Mouse (Mus musculus): ENCODE results near the gene Rapgef1. TPM values are rescaled to one million over a fixed set of nuclear protein-coding genes. Genes with fewer than 3 reads are reported as not detected.

Rapgef1 gene
- polyA plus RNA-seq, 1 experiment from 2014 or later, result 5.4 TPM

GRCm38 (mm10) chr2:29592537-29592936, 27.0 kb upstream of the Rapgef1 start:
- no peak for DNase-seq
- no peak for ATAC-seq (ENCODE audit: low read depth)

GRCm38 (mm10) chr2:29603930-29604329, 15.6 kb upstream of the Rapgef1 start:
- H3K4me2 ChIP-seq, result no peak overlapping the region
- WGBS (ENCODE audit: insufficient replicate concordance), result 4% methylated on average over 3 of the region's 3 CpGs
- peaks cover 3% of the 10 kb centered on the region; the same call in 1 of the 2 replicates for H3K27me3 ChIP-seq
- H3K4me1 ChIP-seq (replicated peaks), result no peaks in the 10 kb centered on the region
- ATAC-seq (ENCODE audit: low read depth) (no peak), DNase-seq (peak; percentile 37)
- H3K27ac ChIP-seq, result no peak overlapping the region
- H3K36me3 ChIP-seq, result no peaks in the 10 kb centered on the region
- H3K4me3 ChIP-seq (replicated peaks), result no peak overlapping the region
- no peak overlapping the region for H3K9ac ChIP-seq
- H3K9me3 ChIP-seq (replicated peaks), result no peaks in the 10 kb centered on the region

More at GRCm38 (mm10) chr2:29592537-29592936, 27.0 kb upstream of the Rapgef1 start:
- Histone ChIP-seq H3K9me3 (replicated peaks) (no peaks in the 10 kb centered on the region), H3K4me3 (replicated peaks) (no peak overlapping the region), H3K36me3 (no peaks in the 10 kb centered on the region), H3K27me3 (0 out of 2 replicates have a peak, but pooled peaks cover 4% of the 10 kb centered on the region), H3K4me1 (replicated peaks) (peaks cover 2% of the 10 kb centered on the region; the same call in 1 of the 2 replicates), H3K4me2 (no peak overlapping the region), H3K9ac (no peak overlapping the region), H3K27ac (no peak overlapping the region)
- WGBS (ENCODE audit: insufficient replicate concordance), result 50% methylated on average over 8 of the region's 8 CpGs

GRCm38 (mm10) chr2:29605591-29605990, 13.9 kb upstream of the Rapgef1 start:
- H3K36me3 ChIP-seq, result no peaks in the 10 kb centered on the region
- no peak overlapping the region for H3K4me2 ChIP-seq
- H3K27ac ChIP-seq, result no peak overlapping the region
- no peaks in the 10 kb centered on the region for H3K9me3 ChIP-seq (replicated peaks)
- H3K27me3 ChIP-seq, result peaks cover 3% of the 10 kb centered on the region; the same call in 1 of the 2 replicates
- H3K9ac ChIP-seq, result no peak overlapping the region
- H3K4me3 ChIP-seq (replicated peaks), result no peak overlapping the region
- no peaks in the 10 kb centered on the region for H3K4me1 ChIP-seq (replicated peaks)
- ATAC-seq (ENCODE audit: low read depth), result no peak
- WGBS (ENCODE audit: insufficient replicate concordance), result 72% methylated on average over 5 of the region's 5 CpGs
- no peak for DNase-seq

GRCm38 (mm10) chr2:29606460-29606859, 13.1 kb upstream of the Rapgef1 start:
- H3K27me3 ChIP-seq, result peaks cover 3% of the 10 kb centered on the region; the same call in 1 of the 2 replicates
- 25% methylated on average over 6 of the region's 6 CpGs for WGBS (ENCODE audit: insufficient replicate concordance)
- no peak for DNase-seq

GRCm38 (mm10) chr2:29617341-29617740, 2.2 kb upstream of the Rapgef1 start:
- DNase-seq (no peak), ATAC-seq (ENCODE audit: low read depth) (no peak)
- Histone ChIP-seq H3K4me1 (replicated peaks) (peaks cover 26% of the 10 kb centered on the region), H3K4me2 (no peak overlapping the region), H3K27me3 (no peaks in the 10 kb centered on the region), H3K9me3 (replicated peaks) (no peaks in the 10 kb centered on the region), H3K36me3 (no peaks in the 10 kb centered on the region), H3K9ac (no peak overlapping the region), H3K4me3 (replicated peaks) (no peak overlapping the region), H3K27ac (no peak overlapping the region)
- 75% methylated on average over 1 of the region's 1 CpGs for WGBS (ENCODE audit: insufficient replicate concordance)

More at GRCm38 (mm10) chr2:29606460-29606859, 13.1 kb upstream of the Rapgef1 start:
- H3K9me3 ChIP-seq (replicated peaks), result no peaks in the 10 kb centered on the region
- H3K36me3 ChIP-seq, result no peaks in the 10 kb centered on the region
- H3K9ac ChIP-seq, result no peak overlapping the region
- no peak overlapping the region for H3K4me2 ChIP-seq
- ATAC-seq (ENCODE audit: low read depth), result no peak
- no peak overlapping the region for H3K4me3 ChIP-seq (replicated peaks)
- no peak overlapping the region for H3K27ac ChIP-seq
- H3K4me1 ChIP-seq (replicated peaks), result no peaks in the 10 kb centered on the region

- peaks cover 42% of the 10 kb centered on the region for H3K4me1 ChIP-seq (replicated peaks)
- WGBS (ENCODE audit: insufficient replicate concordance), result 53% methylated on average over 8 of the region's 8 CpGs
- no peaks in the 10 kb centered on the region for H3K9me3 ChIP-seq (replicated peaks)
- no peak overlapping the region for H3K9ac ChIP-seq
- H3K4me2 ChIP-seq, result peak overlapping the region; percentile 89
- no peaks in the 10 kb centered on the region for H3K27me3 ChIP-seq
- H3K27ac ChIP-seq, result no peak overlapping the region
- ATAC-seq (ENCODE audit: low read depth), result no peak
- H3K4me3 ChIP-seq (replicated peaks), result peak overlapping the region; percentile 83
- no peak for DNase-seq
- H3K36me3 ChIP-seq, result no peaks in the 10 kb centered on the region; the same call in 1 of the 2 replicates
Observed at GRCm38 (mm10) chr2:29618926-29619483, 515 bp upstream of the Rapgef1 start.

GRCm38 (mm10) chr2:29620301-29620827, 844 bp downstream of the Rapgef1 start:
- peak overlapping the region; percentile 83 for H3K4me3 ChIP-seq (replicated peaks)
- DNase-seq, result peak; percentile 18
- H3K27me3 ChIP-seq, result no peaks in the 10 kb centered on the region
- H3K9ac ChIP-seq, result peak overlapping the region; percentile 93
- no peaks in the 10 kb centered on the region; the same call in 1 of the 2 replicates for H3K36me3 ChIP-seq
- peak overlapping the region; percentile 84 for H3K27ac ChIP-seq
- WGBS (ENCODE audit: insufficient replicate concordance), result 4% methylated on average over 15 of the region's 15 CpGs
- peak overlapping the region; percentile 89 for H3K4me2 ChIP-seq
- ATAC-seq (ENCODE audit: low read depth), result no peak
- peaks cover 56% of the 10 kb centered on the region for H3K4me1 ChIP-seq (replicated peaks)
- no peaks in the 10 kb centered on the region for H3K9me3 ChIP-seq (replicated peaks)

- no peaks in the 10 kb centered on the region for H3K27me3 ChIP-seq
- DNase-seq (no peak), ATAC-seq (ENCODE audit: low read depth) (no peak)
- H3K9ac ChIP-seq, result peak overlapping the region; percentile 93
- H3K4me3 ChIP-seq (replicated peaks), result peak overlapping the region; percentile 83
- WGBS (ENCODE audit: insufficient replicate concordance), result 69% methylated on average over 10 of the region's 10 CpGs
- no peaks in the 10 kb centered on the region for H3K9me3 ChIP-seq (replicated peaks)
- no peaks in the 10 kb centered on the region; the same call in 1 of the 2 replicates for H3K36me3 ChIP-seq
- H3K4me2 ChIP-seq, result peak overlapping the region; percentile 89
- H3K4me1 ChIP-seq (replicated peaks), result peaks cover 64% of the 10 kb centered on the region
- H3K27ac ChIP-seq, result no peak overlapping the region
Observed at GRCm38 (mm10) chr2:29621163-29621562, 1.6 kb downstream of the Rapgef1 start.

- Histone ChIP-seq H3K4me3 (replicated peaks) (no peak overlapping the region), H3K27ac (no peak overlapping the region), H3K4me2 (peak overlapping the region; percentile 89), H3K4me1 (replicated peaks) (peaks cover 67% of the 10 kb centered on the region), H3K36me3 (no peaks in the 10 kb centered on the region; the same call in 1 of the 2 replicates), H3K27me3 (no peaks in the 10 kb centered on the region), H3K9ac (peak overlapping the region; percentile 93; the same call in 1 of the 2 replicates), H3K9me3 (replicated peaks) (no peaks in the 10 kb centered on the region)
- ATAC-seq (ENCODE audit: low read depth) (no peak), DNase-seq (no peak)
- WGBS (ENCODE audit: insufficient replicate concordance), result 69% methylated on average over 3 of the region's 3 CpGs
Observed at GRCm38 (mm10) chr2:29621636-29622035, 2.1 kb downstream of the Rapgef1 start.

GRCm38 (mm10) chr2:29622126-29623005, 2.8 kb downstream of the Rapgef1 start:
- no peaks in the 10 kb centered on the region for H3K27me3 ChIP-seq
- DNase-seq, result no peak
- H3K4me2 ChIP-seq, result 0 out of 2 replicates have a peak overlapping the region, but pooled peaks have one; percentile 36
- no peak overlapping the region for H3K4me3 ChIP-seq (replicated peaks)
- H3K27ac ChIP-seq, result peak overlapping the region; percentile 81
- peak overlapping the region; percentile 93; the same call in 1 of the 2 replicates for H3K9ac ChIP-seq
- H3K9me3 ChIP-seq (replicated peaks), result no peaks in the 10 kb centered on the region
- H3K4me1 ChIP-seq (replicated peaks), result peaks cover 74% of the 10 kb centered on the region
- 70% methylated on average over 10 of the region's 10 CpGs for WGBS (ENCODE audit: insufficient replicate concordance)
- H3K36me3 ChIP-seq, result no peaks in the 10 kb centered on the region; the same call in 1 of the 2 replicates
- ATAC-seq (ENCODE audit: low read depth), result no peak

Measured in liver, embryonic 13.5 days (tissue).